Mouse (Mus musculus): ENCODE measurements around the gene Ntsr2. TPM values are rescaled to one million over a fixed set of nuclear protein-coding genes. Genes with fewer than 3 reads are reported as not detected.

Ntsr2 gene
- polyA plus RNA-seq, 1 experiment from 2014 or later = not detected

DNA sequence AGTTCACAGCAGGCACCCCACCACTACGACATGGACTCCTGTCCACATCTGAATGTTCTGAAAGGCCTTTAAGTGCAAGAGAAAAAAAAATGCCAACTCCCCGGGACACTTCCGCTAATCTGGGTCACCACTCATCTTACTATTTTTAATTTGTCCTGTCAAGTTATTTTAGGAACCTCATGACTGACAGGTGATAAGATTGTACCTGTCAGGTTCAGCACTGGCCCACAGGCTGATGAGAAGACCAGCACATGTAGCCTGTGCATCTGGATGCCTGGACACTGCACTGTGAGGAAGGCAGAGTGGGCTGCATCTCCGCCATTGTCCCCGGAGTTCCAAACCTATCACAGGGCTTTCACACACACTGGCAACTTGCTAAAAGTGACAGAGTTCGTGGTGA is 3.4 kb upstream of the Ntsr2 start:
- H3K27me3 ChIP-seq = peaks cover 34% of the 10 kb centered on the region
- no peak overlapping the region for H3K4me2 ChIP-seq
- H3K4me1 ChIP-seq (replicated peaks) = peaks cover 4% of the 10 kb centered on the region
- H3K36me3 ChIP-seq = no peaks in the 10 kb centered on the region
- no peaks in the 10 kb centered on the region for H3K9me3 ChIP-seq
- H3K9ac ChIP-seq (replicated peaks) = no peak overlapping the region
- H3K4me3 ChIP-seq (replicated peaks) = no peak overlapping the region
- H3K27ac ChIP-seq = no peak overlapping the region
- no peak for ATAC-seq (ENCODE audit: insufficient number of reproducible peaks, insufficient read depth, low FRiP score, low TSS enrichment, low read depth)
- 81% methylated on average over 6 of the region's 6 CpGs for WGBS

DNA sequence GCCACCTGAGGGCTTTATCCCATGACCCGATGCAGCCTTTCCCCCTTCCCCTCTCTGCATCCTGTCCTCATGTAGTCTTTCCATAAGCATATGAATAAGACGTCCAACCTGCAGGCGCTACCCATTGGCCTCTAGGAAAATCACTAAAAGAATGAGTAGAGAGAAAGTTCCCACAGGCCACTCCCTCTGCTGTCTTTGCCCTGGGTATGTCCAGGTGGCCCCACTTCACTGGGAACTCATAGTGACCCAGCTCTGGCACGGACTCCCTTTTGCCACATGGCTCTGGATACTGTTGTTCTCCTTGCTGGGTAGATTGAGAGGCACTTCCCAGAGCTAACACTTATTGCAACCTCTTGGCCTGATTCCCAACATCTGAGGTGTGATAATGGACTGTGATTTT is 2.4 kb downstream of the Ntsr2 start:
- Histone ChIP-seq H3K4me2 (no peak overlapping the region), H3K9me3 (no peaks in the 10 kb centered on the region), H3K27me3 (peaks cover 58% of the 10 kb centered on the region), H3K9ac (replicated peaks) (no peak overlapping the region), H3K27ac (no peak overlapping the region), H3K4me1 (replicated peaks) (peaks cover 4% of the 10 kb centered on the region), H3K36me3 (no peaks in the 10 kb centered on the region), H3K4me3 (replicated peaks) (no peak overlapping the region)
- WGBS = 79% methylated on average over 4 of the region's 4 CpGs
- ATAC-seq (ENCODE audit: insufficient number of reproducible peaks, insufficient read depth, low FRiP score, low TSS enrichment, low read depth) = no peak

DNA sequence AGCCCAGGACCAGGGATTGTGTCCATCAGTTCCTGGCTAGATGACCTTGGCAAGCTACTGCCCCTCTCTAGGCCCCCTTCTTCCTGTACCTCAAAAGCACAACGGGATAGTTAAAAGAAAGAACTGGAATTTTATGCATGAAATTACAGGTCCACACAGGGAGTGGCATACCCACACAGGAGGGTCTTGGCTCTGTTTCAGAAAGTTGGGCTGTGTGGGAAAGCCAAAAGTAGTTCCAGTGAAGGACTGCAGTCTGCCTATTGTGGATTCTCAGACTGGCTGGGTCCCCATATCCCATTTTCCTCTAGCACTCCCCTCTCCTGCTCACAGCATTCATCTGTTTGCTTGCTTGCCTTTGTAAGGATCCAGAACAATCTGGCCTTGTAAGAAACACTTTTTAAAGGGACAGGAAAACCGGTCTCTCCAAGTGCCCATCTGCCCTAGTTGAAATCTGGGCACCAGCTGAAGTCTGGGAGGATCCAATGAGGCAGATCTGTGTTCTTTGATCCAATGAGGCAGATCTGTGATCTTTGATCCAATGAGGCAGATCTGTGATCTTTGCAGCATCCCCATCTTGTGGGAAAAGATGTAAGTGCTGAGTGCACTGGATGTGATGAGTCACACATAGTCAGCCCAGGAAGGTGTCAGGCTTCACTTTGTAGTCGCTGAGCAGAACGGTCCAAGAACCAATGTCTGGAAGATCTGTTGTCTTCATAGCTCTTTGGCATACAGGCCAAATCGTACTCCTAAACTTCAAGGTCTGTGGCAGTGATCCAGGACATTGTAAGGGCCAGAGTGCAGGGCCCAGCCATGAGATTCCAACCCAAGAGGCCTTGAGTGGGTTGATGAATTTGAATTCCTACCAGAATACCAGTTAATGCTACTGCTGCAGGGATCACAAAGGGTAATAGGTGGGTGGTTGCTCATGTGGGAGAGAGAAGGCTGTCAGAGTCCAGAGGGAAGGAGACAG is 4.0 kb downstream of the Ntsr2 start:
- Histone ChIP-seq H3K4me2 (no peak overlapping the region), H3K27me3 (peaks cover 50% of the 10 kb centered on the region), H3K36me3 (no peaks in the 10 kb centered on the region), H3K4me1 (replicated peaks) (peaks cover 4% of the 10 kb centered on the region), H3K9ac (replicated peaks) (no peak overlapping the region), H3K27ac (no peak overlapping the region), H3K9me3 (no peaks in the 10 kb centered on the region), H3K4me3 (replicated peaks) (no peak overlapping the region)
- no peak for ATAC-seq (ENCODE audit: insufficient number of reproducible peaks, insufficient read depth, low FRiP score, low TSS enrichment, low read depth)
- 75% methylated on average over 5 of the region's 5 CpGs for WGBS

DNA sequence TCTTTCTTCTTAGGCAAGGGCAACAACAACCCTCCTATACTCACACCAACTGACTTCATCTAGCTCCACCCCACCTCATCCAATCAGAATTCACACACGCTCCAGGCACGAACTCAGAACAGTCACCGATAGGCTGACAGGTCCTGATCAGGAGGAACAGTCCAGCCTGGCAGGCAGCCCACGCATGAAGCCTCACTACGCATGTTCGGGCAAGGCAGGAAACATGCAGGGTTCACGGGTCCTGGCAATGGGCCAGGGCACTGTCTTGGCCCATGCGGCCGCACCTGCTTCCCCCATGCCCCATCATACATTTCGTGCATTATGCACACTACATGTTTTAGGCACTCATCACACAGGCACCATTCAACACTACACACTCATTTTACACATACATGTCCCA is 8.3 kb downstream of the Ntsr2 start:
- WGBS = 86% methylated on average over 10 of the region's 10 CpGs
- no peak overlapping the region for H3K27ac ChIP-seq
- no peaks in the 10 kb centered on the region for H3K36me3 ChIP-seq
- peaks cover 5% of the 10 kb centered on the region; the same call in 1 of the 2 replicates for H3K4me1 ChIP-seq (replicated peaks)
- H3K4me3 ChIP-seq (replicated peaks) = no peak overlapping the region
- no peak overlapping the region for H3K9ac ChIP-seq (replicated peaks)
- H3K9me3 ChIP-seq = no peaks in the 10 kb centered on the region
- H3K27me3 ChIP-seq = peaks cover 8% of the 10 kb centered on the region; the same call in 1 of the 2 replicates
- no peak overlapping the region for H3K4me2 ChIP-seq
- no peak for ATAC-seq (ENCODE audit: insufficient number of reproducible peaks, insufficient read depth, low FRiP score, low TSS enrichment, low read depth)

DNA sequence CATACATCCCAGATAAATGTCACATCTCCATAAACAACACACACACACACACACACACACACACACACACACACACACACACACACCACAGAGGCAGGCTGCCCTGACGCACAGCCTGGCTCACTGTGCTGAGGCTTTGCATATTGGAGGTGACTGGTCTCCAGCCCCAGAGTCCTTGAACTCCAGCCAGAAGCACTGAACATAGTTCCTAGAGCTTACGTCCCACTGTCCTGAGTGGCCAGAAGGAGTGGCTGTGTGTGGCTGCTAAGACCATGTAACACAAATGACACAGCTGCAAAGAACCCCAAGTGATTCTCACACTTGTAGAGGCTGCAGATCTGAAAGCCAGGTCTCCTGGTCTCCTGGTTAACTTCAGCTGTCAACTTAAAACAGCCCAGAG is 8.8 kb downstream of the Ntsr2 start:
- H3K9ac ChIP-seq (replicated peaks) = no peak overlapping the region
- H3K9me3 ChIP-seq = no peaks in the 10 kb centered on the region
- 79% methylated on average over 2 of the region's 2 CpGs for WGBS
- H3K27ac ChIP-seq = no peak overlapping the region
- peaks cover 5% of the 10 kb centered on the region; the same call in 1 of the 2 replicates for H3K4me1 ChIP-seq (replicated peaks)
- no peaks in the 10 kb centered on the region for H3K36me3 ChIP-seq
- H3K4me3 ChIP-seq (replicated peaks) = no peak overlapping the region
- H3K4me2 ChIP-seq = no peak overlapping the region
- ATAC-seq (ENCODE audit: insufficient number of reproducible peaks, insufficient read depth, low FRiP score, low TSS enrichment, low read depth) = no peak
- H3K27me3 ChIP-seq = peaks cover 5% of the 10 kb centered on the region; the same call in 1 of the 2 replicates

DNA sequence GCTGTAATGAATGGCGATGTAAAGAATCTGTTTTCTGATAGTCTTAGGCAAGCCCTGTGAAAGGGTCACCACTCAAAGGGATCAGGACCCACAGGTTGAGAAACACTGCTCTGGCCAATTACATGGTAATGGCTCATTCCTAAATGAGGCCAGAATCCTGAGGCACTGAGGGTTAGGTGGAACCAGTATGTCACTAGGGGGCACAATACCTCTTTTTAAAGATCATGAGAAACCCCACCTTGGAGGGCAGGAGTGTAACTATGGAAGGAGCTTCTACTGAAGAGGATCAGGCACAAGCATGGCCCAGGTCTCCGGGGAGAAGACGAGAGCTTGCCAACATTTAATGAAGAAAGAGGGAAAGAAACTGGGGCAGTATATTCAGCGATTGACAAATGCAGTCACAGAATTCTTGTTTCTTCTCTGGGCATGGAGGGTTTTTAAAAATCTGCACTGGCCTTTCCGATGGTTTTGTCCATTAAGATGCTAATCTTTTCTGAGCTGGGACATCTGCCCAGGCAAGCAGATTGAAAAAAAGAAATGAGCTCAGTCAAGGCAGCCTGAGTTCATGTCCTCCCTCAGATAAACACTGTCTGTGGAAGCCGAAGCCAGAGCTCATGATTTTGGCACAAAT is 9.9 kb downstream of the Ntsr2 start:
- H3K4me3 ChIP-seq (replicated peaks) = no peak overlapping the region
- no peak overlapping the region for H3K9ac ChIP-seq (replicated peaks)
- ATAC-seq (ENCODE audit: insufficient number of reproducible peaks, insufficient read depth, low FRiP score, low TSS enrichment, low read depth) = no peak
- H3K9me3 ChIP-seq = no peaks in the 10 kb centered on the region
- no peak overlapping the region for H3K27ac ChIP-seq
- H3K4me1 ChIP-seq (replicated peaks) = peaks cover 5% of the 10 kb centered on the region; the same call in 1 of the 2 replicates
- H3K27me3 ChIP-seq = peaks cover 5% of the 10 kb centered on the region; the same call in 1 of the 2 replicates
- H3K36me3 ChIP-seq = no peaks in the 10 kb centered on the region
- H3K4me2 ChIP-seq = no peak overlapping the region
- 76% methylated on average over 6 of the region's 6 CpGs for WGBS

DNA sequence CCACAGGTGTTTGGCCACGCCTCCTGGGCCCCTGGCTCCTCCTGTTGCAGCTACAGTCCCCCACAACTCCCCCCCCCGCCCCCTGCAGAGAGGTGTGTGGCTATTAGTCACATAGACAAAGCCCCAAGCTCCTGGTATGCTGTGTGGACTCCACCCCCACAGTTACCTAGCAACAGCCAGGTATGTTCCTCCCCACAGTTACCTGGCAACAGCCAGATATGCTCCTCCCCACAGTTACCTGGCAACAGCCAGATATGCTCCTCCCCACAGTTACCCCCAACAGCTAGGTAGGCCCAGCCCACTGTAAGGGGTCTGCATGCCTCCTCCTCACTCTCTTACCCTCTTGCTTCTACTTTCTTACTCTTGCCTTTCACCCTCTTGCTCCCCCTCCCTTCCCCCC is 11.8 kb downstream of the Ntsr2 start:
- Histone ChIP-seq H3K4me2 (no peak overlapping the region), H3K27me3 (no peaks in the 10 kb centered on the region), H3K9me3 (no peaks in the 10 kb centered on the region), H3K27ac (no peak overlapping the region), H3K36me3 (no peaks in the 10 kb centered on the region), H3K4me1 (replicated peaks) (peaks cover 9% of the 10 kb centered on the region; the same call in 1 of the 2 replicates), H3K4me3 (replicated peaks) (no peak overlapping the region), H3K9ac (replicated peaks) (no peak overlapping the region)
- WGBS = 13% methylated on average over 1 of the region's 2 CpGs
- ATAC-seq (ENCODE audit: insufficient number of reproducible peaks, insufficient read depth, low FRiP score, low TSS enrichment, low read depth) = no peak

DNA sequence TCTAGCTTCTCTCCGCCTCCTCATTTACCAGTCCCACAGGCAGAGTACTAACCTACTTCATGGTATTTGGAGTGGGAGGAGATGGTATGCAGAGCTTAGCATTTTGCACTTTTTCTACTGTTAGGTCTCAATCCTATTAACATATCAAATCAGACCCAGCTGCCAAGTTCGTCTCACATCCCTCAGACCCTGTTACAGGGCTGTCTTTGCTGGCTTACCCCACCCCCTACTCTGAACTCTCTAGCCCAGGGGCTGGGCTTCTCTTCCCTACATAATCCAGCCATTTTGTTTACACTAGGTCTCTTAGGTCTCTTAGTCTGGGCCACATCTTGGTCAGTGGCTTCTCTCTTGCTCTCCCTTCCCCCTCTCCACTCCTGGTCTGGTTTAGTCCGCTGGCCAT is 16.0 kb downstream of the Ntsr2 start:
- no peak for ATAC-seq (ENCODE audit: insufficient number of reproducible peaks, insufficient read depth, low FRiP score, low TSS enrichment, low read depth)
- WGBS = 74% methylated on average over 3 of the region's 3 CpGs

DNA sequence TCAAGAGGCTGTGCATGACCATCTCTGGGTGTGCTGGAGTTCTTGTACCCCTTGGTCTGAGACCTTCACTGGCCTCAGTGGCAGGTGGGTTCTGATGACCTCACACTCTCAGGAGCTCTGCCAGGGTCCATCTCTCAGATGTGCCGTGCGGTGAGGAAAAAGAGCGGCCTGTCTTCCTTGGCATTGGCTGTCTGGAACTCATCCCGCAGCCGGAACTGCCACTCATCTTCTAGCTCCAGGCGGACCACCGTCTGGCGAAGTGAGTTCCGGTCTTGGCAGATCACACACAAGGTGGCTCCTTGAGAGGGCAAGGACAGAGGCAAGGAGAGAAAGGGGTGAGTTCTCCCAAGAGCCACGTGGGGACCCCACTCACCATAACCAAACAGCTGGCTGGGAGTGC is 19.1 kb downstream of the Ntsr2 start:
- Histone ChIP-seq H3K9ac (replicated peaks) (no peak overlapping the region), H3K4me2 (no peak overlapping the region), H3K4me3 (replicated peaks) (no peak overlapping the region), H3K27me3 (no peaks in the 10 kb centered on the region), H3K27ac (no peak overlapping the region), H3K36me3 (peaks cover 9% of the 10 kb centered on the region; the same call in 1 of the 2 replicates), H3K4me1 (replicated peaks) (peaks cover 4% of the 10 kb centered on the region; the same call in 1 of the 2 replicates), H3K9me3 (no peaks in the 10 kb centered on the region)
- 93% methylated on average over 10 of the region's 10 CpGs for WGBS
- ATAC-seq (ENCODE audit: insufficient number of reproducible peaks, insufficient read depth, low FRiP score, low TSS enrichment, low read depth) = no peak

More for the DNA sequence above, 16.0 kb downstream of the Ntsr2 start:
- Histone ChIP-seq H3K36me3 (peaks cover 8% of the 10 kb centered on the region; the same call in 1 of the 2 replicates), H3K4me1 (replicated peaks) (peaks cover 9% of the 10 kb centered on the region; the same call in 1 of the 2 replicates), H3K27ac (no peak overlapping the region), H3K27me3 (no peaks in the 10 kb centered on the region), H3K4me2 (no peak overlapping the region), H3K9me3 (no peaks in the 10 kb centered on the region), H3K4me3 (replicated peaks) (no peak overlapping the region), H3K9ac (replicated peaks) (no peak overlapping the region)

DNA sequence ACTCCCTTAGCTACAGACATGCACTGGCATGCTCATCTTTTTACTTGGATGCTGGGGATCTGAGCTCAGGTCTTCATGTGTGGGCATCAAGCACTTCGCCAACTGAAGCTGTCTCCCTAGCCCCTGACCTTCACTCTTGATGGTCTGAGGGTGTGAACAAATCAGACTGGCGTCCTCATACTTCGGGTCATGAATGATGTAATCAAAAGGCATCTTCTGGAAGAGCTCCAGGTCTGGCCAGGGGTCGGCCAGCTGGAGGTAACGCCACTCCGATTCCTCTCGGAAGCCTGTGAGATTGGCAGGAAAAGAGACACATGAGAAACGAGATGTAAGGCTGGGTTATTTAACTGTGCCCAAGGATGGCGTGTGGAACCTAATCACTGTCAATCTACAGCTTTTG is 37.4 kb downstream of the Ntsr2 start:
- Histone ChIP-seq H3K4me2 (no peak overlapping the region), H3K9me3 (no peaks in the 10 kb centered on the region), H3K4me1 (replicated peaks) (no peaks in the 10 kb centered on the region), H3K36me3 (peaks cover 19% of the 10 kb centered on the region), H3K9ac (replicated peaks) (no peak overlapping the region), H3K27me3 (no peaks in the 10 kb centered on the region), H3K27ac (no peak overlapping the region), H3K4me3 (replicated peaks) (no peak overlapping the region)
- WGBS = 95% methylated on average over 9 of the region's 9 CpGs
- ATAC-seq (ENCODE audit: insufficient number of reproducible peaks, insufficient read depth, low FRiP score, low TSS enrichment, low read depth) = no peak

DNA sequence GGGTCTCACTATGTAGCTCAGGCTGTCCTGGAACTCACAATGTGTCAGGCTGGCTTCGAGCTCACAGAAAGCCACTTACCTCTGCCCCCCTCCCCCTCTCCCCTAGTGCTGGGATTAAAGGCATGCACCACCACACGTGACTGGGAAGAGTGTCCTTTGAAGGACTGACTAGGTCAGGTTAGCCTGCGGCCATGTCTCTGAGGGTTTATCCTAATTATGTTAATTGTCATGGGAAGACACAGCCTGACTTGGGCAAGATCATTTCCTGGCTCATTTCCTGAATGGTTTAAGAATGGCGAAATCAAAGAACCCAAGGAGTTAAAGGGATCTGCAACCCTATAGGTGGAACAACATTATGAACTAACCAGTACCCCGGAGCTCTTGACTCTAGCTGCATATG is 41.6 kb downstream of the Ntsr2 start:
- WGBS = 55% methylated on average over 5 of the region's 5 CpGs
- no peaks in the 10 kb centered on the region for H3K4me1 ChIP-seq (replicated peaks)
- ATAC-seq (ENCODE audit: insufficient number of reproducible peaks, insufficient read depth, low FRiP score, low TSS enrichment, low read depth) = no peak
- H3K4me3 ChIP-seq (replicated peaks) = no peak overlapping the region
- peaks cover 24% of the 10 kb centered on the region for H3K36me3 ChIP-seq
- H3K27me3 ChIP-seq = no peaks in the 10 kb centered on the region
- no peak overlapping the region for H3K9ac ChIP-seq (replicated peaks)
- no peak overlapping the region for H3K4me2 ChIP-seq
- no peak overlapping the region for H3K27ac ChIP-seq
- no peaks in the 10 kb centered on the region for H3K9me3 ChIP-seq

Data from limb, embryonic 12.5 days (tissue).